Mouse (Mus musculus) cerebellum, adult 2 months (tissue): ENCODE data around the gene Eefsec. TPM values are rescaled to one million over a fixed set of nuclear protein-coding genes. Genes with fewer than 3 reads are reported as not detected.

Source experiments
- DNase-seq, 2 experiments: peaks; one replicate each; pipeline ENCODE4 v3.0.0; 2021
- H3K27ac ChIP-seq: fragments of 200-500 bp; 2 replicates; pipeline ENCODE4 v1.5.1; 2012; ENCODE audit warnings: low read length, control low read depth, inconsistent platforms; ENCODE audit not compliant: insufficient read depth
- H3K27me3 ChIP-seq: fragments of 200-500 bp; 2 replicates; pipeline ENCODE4 v1.6.1; 2012; ENCODE audit warnings: inconsistent platforms, mild to moderate bottlenecking, low read length, moderate library complexity; ENCODE audit not compliant: control insufficient read depth, insufficient read depth
- H3K4me1 ChIP-seq: fragments of 200-500 bp; 2 replicates; pipeline ENCODE4 v1.6.1; 2011; ENCODE audit warnings: low read length; ENCODE audit not compliant: control insufficient read depth, insufficient read depth
- H3K4me3 ChIP-seq: fragments of 200-500 bp; replicated peaks from 2 replicates; pipeline ENCODE3; 2011; ENCODE audit warnings: mild to moderate bottlenecking, low read depth, low read length, control low read depth; ENCODE audit not compliant: insufficient read depth
- CTCF ChIP-seq: fragments of 200-500 bp; IDR thresholded peaks from 2 replicates; pipeline ENCODE4 v1.5.1; 2011; ENCODE audit warnings: low read depth, mild to moderate bottlenecking, control low read depth, low read length, moderate library complexity, borderline replicate concordance; ENCODE audit not compliant: insufficient read depth
- POLR2A ChIP-seq: fragments of 200-500 bp; IDR thresholded peaks from 2 replicates; pipeline ENCODE4 v1.6.1; 2011; ENCODE audit warnings: low read length, control low read depth, borderline replicate concordance; ENCODE audit not compliant: insufficient read depth
- WGBS: fragments of 180-500 bp; shearing (Covaris S2); methylation state at CpG from one replicate; pipeline ENCODE4 v1.1.7; 2018; 5-methylcytosine and 5-hydroxymethylcytosine counted together
- polyA plus RNA-seq: library from polyadenylated mRNA; depleted of rRNA; stranded (reverse); fragments of >200 nt; gene quantifications from 2 replicates; pipeline ENCODE4 v1.2.3, GENCODE M21; 2012

Gene Eefsec
- polyA plus RNA-seq, 1 experiment: 17.0 TPM

GRCm38 (mm10) chr6:88321253-88321652, 125.1 kb downstream of the Eefsec start:
- Histone ChIP-seq H3K4me1 (no peaks in the 10 kb centered on the region), H3K4me3 (no peak overlapping the region), H3K27ac (no peak overlapping the region), H3K27me3 (no peaks in the 10 kb centered on the region)
- WGBS: 84% methylated on average over 5 of the region's 5 CpGs
- DNase-seq: no peak
- no peak for TF ChIP-seq CTCF
- TF ChIP-seq POLR2A: no peak

GRCm38 (mm10) chr6:88319735-88320134, 126.6 kb downstream of the Eefsec start:
- H3K27ac ChIP-seq: no peak overlapping the region
- H3K4me3 ChIP-seq: no peak overlapping the region
- DNase-seq: no peak
- TF ChIP-seq POLR2A: no peak
- no peaks in the 10 kb centered on the region for H3K27me3 ChIP-seq
- no peaks in the 10 kb centered on the region for H3K4me1 ChIP-seq
- 58% methylated on average over 1 of the region's 1 CpGs for WGBS

GRCm38 (mm10) chr6:88315295-88315694, 131.0 kb downstream of the Eefsec start:
- DNase-seq: no peak
- Histone ChIP-seq H3K27ac (no peak overlapping the region), H3K4me1 (no peaks in the 10 kb centered on the region; the same call in 1 of the 2 replicates), H3K4me3 (no peak overlapping the region), H3K27me3 (no peaks in the 10 kb centered on the region)
- TF ChIP-seq CTCF (no peak), POLR2A (no peak)
- 88% methylated on average over 2 of the region's 2 CpGs for WGBS

GRCm38 (mm10) chr6:88313937-88314336, 132.4 kb downstream of the Eefsec start:
- no peak overlapping the region for H3K27ac ChIP-seq
- no peak for TF ChIP-seq POLR2A
- TF ChIP-seq CTCF: no peak
- no peak for DNase-seq
- 60% methylated on average over 9 of the region's 9 CpGs for WGBS
- no peaks in the 10 kb centered on the region; the same call in 1 of the 2 replicates for H3K4me1 ChIP-seq
- no peak overlapping the region for H3K4me3 ChIP-seq
- H3K27me3 ChIP-seq: no peaks in the 10 kb centered on the region

- no peak for TF ChIP-seq POLR2A
- 89% methylated on average over 10 of the region's 10 CpGs for WGBS
- H3K27ac ChIP-seq: no peak overlapping the region
- no peak for DNase-seq
- H3K27me3 ChIP-seq: no peaks in the 10 kb centered on the region
- no peaks in the 10 kb centered on the region; the same call in 1 of the 2 replicates for H3K4me1 ChIP-seq
- no peak overlapping the region for H3K4me3 ChIP-seq
Observed at GRCm38 (mm10) chr6:88311593-88311992, 134.7 kb downstream of the Eefsec start.

GRCm38 (mm10) chr6:88306100-88306746, 140.1 kb downstream of the Eefsec start:
- Histone ChIP-seq H3K27ac (no peak overlapping the region), H3K27me3 (no peaks in the 10 kb centered on the region), H3K4me1 (no peaks in the 10 kb centered on the region), H3K4me3 (no peak overlapping the region)
- WGBS: 71% methylated on average over 4 of the region's 4 CpGs
- TF ChIP-seq POLR2A (no peak), CTCF (no peak)
- no peak for DNase-seq

GRCm38 (mm10) chr6:88301234-88301633, 145.1 kb downstream of the Eefsec start:
- DNase-seq: no peak
- WGBS: 63% methylated on average over 7 of the region's 7 CpGs
- Histone ChIP-seq H3K4me1 (no peaks in the 10 kb centered on the region), H3K27me3 (no peaks in the 10 kb centered on the region), H3K27ac (no peak overlapping the region), H3K4me3 (no peak overlapping the region)
- TF ChIP-seq CTCF: no peak

- no peaks in the 10 kb centered on the region for H3K27me3 ChIP-seq
- TF ChIP-seq CTCF (no peak), POLR2A (no peak)
- no peaks in the 10 kb centered on the region for H3K4me1 ChIP-seq
- DNase-seq: no peak
- H3K27ac ChIP-seq: no peak overlapping the region
- WGBS: 88% methylated on average over 2 of the region's 2 CpGs
- H3K4me3 ChIP-seq: no peak overlapping the region
Observed at GRCm38 (mm10) chr6:88299491-88299890, 146.8 kb downstream of the Eefsec start.
